Mouse (Mus musculus) liver, embryonic 14.5 days (tissue): Measurements from ENCODE around the gene Ifi214.

ENCODE experiments used
- CTCF ChIP-seq: IDR thresholded peaks from 2 replicates; pipeline ENCODE4 v1.5.1; 2016; ENCODE audit warnings: antibody characterized with exemption, low read depth, control low read depth
- EP300 ChIP-seq: IDR thresholded peaks from 2 replicates; pipeline ENCODE4 v1.6.1; 2016; ENCODE audit warnings: antibody characterized with exemption, low read depth

DNA sequence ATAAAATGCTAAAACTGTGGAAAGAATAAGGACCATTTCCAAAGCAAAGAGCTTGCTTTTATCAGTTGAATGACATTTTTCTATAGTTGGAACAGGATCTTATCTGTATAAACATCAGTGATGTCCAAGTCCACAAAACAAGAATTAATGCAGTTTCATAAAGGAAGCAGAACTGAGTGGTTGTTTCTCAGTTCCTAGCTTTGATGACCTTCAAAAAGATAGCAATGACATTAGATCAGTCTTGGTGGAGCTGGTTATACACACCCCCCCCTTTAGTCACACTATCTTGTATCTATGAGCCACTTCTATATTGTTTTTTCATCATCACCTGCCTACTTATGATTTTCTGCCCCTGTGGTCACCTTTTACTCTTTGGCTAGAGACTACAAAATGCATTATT is 14.3 kb downstream of the Ifi214 start:
- no peak for TF ChIP-seq EP300
- TF ChIP-seq CTCF = no peak
